Mouse (Mus musculus) limb, embryonic 12.5 days (tissue): ENCODE measurements around the gene Fignl1. TPM values are rescaled to one million over a fixed set of nuclear protein-coding genes. Genes with fewer than 3 reads are reported as not detected.

Experiments
- polyA plus RNA-seq: library from polyadenylated mRNA; unstranded; fragments of >200 nt; fragmentation: Nextera tagmentation; extraction: Ambion mirVana; gene quantifications from 2 replicates; pipeline ENCODE4 v1.2.1, GENCODE M21; 2016

Fignl1 gene
- polyA plus RNA-seq, 1 experiment from 2014 or later, result 78.1 TPM

Other genes with a start within 250 kb of the Fignl1 start
- gene 4930512M02Rik, start 181.1 kb downstream of the Fignl1 start, polyA plus RNA-seq, result not detected in 2 replicates
- gene Ikzf1, start 124.0 kb downstream of the Fignl1 start, polyA plus RNA-seq, result 0.99 and 1.3 TPM in 2 replicates
- gene Ddc, start 89.2 kb upstream of the Fignl1 start, polyA plus RNA-seq, result 11.9 and 13.0 TPM in 2 replicates
- gene Grb10, start 229.7 kb upstream of the Fignl1 start, polyA plus RNA-seq, result 546 and 599 TPM in 2 replicates